Mouse (Mus musculus) heart, adult 11 months (tissue): Measurements from ENCODE around the gene Pax5.

ENCODE experiments used
- DNase-seq: peaks from one replicate; pipeline ENCODE4 v3.0.0; 2022

The Pax5 gene

DNA sequence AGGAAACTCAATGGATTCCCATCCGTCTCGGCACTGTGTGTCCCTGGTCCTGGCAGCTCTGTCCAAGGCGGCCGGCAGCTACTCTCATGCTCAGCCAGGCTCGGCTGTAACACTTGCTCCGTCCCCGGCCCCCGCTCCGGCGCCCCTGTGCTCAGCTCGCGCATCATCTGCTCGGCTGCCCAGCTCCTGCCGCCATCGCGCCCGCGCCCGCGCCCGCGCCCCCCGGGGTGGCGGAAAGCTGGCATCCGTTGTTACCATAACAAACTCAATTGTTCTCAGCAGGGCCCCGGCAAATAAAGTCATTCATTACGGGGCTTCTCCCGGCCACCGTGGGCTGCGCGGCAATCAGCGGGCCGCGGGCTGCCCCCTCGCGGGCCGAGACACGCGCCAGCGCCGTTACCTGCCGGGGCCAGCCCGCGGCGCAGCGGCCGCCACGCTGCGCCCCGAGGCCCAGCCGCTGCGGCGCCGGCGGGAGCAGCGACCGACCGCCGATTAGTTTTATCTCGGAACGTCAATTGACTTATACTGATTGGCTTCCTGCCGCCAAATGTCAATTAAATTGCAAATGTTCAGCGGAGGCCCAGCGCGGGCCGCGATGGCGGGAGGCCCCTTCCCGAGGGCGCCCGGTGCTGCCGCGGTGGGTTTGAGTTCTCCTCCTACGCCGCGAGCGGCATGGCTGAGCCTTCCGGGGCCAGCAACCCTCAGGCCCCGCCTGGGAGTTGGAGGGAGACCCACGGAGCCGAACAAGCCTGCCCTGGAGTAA is 46.1 kb downstream of the Pax5 start:
- DNase-seq: no peak

DNA sequence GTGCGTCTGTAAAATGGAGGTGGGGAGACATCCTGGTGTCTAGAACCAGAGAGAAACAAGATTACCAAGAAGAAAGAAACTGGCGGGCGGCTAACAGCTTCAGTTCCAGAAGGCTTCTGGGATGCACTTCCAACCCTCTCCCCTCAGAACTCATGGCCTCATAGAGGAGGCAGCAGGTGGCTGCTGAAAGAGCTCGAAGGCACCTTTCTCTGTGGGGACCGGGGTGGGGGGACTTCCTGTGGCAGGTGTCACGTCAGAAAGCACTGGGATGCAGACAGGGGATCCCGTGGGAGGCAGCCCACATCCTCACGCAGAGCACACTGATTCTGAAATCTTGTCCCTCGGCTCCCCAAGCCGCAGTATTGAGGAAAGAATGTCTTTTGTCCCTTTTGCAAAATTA is 46.8 kb downstream of the Pax5 start:
- no peak for DNase-seq

DNA sequence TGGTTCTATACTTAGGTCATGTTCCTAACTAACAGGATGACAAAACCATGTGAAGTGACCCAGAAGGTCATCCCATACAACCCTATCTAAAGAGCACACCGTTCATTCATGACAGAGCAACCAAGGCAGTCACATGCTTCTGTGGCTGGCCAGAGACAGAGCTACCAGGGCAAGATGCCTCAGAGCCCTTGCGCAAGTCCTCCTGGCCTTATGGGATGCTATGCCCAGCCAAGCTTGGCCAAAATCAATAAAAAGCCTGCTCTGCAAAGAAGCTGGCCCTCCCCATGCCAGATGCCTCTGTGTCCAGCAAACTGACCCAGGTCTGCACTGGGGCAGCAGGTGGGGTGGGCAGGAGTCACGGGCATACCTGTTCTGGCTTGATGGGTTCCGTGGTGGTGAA is 65.1 kb downstream of the Pax5 start:
- no peak for DNase-seq

DNA sequence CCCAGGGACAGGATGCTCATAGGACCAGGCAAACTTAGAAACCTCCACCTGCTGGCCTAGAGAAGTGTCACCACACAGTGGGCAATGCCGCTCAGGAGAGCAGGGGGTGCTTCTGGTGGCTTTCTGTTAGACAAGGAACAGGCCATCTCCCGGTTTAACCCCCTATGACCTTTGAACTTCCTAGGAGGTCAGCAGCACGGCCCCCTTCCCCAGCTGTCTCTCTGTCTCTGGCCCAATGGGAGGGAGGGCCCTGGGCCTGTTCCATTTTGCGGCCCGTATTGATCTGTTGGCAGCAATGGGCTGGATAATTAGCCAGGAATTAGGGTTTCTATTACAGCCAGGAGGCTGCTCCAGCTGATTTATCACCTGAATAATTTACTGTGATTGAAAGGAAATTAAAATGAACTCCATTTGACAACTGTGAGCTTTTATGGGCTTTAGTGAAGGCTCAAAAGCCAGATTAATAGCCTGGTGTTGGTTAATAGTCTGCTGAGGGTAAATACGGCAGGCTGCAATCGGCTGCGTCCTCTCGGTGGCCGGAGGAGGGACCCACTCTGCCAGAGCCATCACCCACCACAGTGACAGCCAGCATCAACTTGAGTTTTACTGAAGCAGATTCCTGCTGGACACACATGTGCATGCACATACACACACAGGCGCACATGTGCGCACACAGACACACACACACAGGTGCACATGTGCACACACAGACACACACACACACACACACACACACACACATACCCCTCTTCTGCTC is 68.3 kb downstream of the Pax5 start:
- DNase-seq: no peak

DNA sequence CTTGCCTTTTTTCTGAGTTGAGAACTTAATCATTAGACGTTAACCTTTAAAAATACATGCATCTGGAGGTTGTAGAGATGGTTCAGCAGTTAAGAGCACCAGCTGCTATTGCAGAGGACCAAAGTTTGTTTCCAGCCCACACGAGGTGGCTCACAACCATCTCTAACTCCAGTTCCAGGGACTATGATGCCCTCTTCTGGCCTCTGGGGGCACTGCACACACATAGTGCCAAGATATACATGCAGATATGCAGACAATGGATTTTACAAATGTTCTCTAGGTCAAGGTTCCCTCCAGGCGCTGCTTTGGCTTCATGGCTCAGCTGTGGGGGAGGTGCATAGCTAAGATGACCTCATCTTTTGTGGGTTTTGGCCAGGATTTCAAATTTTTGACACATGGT is 74.7 kb downstream of the Pax5 start:
- no peak for DNase-seq

DNA sequence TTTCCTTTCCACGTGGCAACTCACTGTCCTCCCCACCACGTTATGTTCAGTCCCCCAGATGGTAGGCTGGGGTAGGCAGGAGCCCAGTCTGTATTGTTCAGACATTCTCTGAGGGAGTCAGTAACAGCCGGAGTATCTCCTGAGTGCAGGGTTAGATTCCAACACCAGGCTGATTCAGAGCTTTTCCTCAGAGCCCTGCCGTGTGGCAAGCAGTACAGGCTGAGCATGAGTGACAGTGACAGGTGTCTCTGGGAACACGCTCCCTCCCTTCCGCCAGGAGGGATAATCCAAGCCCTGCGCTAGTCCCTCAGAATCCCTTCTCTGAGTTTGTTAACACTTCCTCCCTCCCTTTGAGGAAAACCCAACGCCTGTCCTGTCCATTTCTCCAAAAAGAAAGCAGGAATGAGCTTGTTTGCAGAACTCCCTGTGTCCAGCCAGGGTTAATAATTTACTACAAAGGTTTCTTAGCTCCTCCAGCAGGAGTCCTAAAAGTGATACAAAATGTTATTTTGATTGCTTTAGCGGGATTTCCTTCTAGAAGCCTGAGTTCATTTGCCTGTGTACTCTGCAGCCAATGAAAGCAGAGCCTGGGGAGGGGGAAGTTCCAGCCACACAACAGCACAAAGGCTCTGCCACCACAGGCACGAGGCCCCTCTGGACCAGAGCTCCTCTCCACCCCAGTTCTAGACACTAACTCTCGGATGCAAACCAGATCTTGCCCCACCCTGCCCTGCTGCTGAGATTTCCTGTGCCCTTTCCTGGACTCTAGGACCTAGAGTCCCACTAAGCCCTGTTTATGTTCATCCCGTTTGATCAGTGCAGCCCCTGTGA is 76.4 kb downstream of the Pax5 start:
- DNase-seq: no peak

DNA sequence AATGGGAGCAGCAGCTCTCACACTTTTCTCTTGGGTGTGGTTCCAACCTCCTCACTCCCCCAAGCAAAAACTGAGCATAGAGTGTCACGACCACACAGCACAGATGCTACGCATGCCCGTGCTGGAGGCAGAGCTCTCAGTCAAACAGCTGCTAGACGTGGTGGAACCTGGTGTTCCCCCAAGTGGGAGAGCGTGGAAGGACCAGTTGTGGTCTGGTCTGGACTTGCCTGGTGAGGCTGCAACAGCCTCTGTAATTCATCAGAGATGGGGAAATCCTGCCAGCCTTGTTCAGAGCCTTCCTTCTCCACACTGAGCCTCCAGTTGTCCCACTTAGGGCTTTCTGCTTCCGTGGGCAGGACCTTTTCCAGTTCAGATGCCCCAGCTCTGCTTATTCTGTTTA is 80.2 kb downstream of the Pax5 start:
- DNase-seq: no peak

DNA sequence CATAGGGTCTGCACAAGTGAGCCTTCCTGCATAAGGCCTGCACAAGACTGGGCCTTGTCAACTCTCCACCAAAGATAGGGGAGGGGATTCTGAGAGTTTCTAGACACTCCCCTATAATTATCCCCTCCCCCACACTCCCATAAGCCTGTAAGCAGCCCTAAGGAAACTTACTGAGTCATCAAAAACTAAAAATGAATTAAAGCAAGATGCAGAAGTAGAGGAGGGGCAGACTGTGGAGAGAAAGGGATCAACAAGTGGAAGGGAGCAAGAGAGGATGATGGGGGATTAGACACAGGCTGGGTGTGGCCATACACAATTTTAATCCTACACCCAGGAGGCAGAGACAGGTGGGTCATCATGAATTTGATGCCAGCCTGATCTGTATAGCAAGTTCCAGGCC is 82.4 kb downstream of the Pax5 start:
- DNase-seq: no peak

DNA sequence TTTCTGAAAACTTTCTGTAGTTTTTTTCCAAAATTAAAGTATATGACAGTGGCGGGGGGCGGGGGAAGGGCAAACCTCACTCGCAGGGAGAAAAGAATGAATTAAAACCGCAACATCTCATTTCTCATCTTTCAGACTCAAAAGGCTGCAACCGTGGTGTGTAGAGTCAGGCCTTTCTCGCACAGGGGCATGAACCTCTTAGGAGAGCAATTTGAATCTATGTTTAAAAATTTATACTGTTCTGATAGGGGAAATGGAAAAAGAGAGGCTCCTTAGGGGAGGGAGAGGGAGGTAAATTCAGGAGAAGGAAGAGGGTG is 85.2 kb downstream of the Pax5 start:
- DNase-seq: no peak

DNA sequence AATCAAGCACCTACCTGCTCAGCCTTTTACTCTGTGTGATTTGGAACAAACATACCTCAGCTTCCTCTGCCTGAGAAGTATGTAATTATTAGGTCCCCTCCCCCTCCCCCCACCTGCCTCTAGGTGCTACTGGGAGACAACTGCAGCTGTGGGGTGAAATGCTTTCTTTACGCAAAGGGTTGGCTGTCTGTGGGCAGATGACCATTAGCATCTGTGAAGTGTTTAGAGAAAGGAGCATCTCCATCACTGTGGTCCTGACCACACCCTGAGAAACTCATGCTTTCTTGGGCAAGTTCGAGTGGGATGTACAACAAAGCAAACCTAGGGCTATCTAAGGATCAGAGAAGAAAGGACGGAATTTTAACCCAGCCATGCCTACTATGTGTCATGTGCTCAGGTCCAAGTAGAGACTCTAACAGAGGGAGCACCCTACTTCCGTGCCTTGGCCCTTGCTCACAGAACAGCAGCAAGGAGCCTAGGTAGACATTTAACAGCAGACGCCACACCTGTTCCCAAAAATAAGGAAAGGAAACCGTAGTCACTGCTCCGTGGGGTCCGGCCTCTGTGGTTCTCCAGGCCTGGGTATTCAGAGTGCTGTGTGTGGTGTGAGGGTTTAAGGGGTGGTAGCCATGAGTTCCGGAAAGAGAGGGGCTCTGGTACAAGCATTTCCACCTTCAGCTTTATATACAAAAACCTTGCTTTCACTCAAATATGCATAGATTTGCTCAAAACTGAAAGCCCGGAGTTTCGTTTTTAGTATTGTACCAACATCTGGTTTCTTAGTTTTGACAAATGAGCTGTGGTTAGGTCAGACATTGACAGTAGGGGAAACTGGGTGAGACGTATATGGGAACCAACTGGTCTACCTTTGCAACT is 85.8 kb downstream of the Pax5 start:
- DNase-seq: no peak

DNA sequence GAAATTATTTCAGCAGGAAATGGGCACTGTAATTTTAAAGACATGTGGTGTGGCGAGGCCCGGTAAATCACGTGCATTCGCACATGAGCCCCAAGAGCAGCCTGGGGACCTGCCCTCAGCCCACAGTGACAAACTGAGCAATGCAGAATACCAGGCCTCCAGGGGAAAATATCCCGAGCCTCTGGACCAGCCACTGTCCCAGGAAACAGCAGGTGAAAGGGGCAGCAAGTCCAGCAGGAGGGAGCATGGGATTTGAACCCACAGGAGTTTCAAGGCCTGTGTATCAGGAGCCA is 86.9 kb downstream of the Pax5 start:
- DNase-seq: no peak

DNA sequence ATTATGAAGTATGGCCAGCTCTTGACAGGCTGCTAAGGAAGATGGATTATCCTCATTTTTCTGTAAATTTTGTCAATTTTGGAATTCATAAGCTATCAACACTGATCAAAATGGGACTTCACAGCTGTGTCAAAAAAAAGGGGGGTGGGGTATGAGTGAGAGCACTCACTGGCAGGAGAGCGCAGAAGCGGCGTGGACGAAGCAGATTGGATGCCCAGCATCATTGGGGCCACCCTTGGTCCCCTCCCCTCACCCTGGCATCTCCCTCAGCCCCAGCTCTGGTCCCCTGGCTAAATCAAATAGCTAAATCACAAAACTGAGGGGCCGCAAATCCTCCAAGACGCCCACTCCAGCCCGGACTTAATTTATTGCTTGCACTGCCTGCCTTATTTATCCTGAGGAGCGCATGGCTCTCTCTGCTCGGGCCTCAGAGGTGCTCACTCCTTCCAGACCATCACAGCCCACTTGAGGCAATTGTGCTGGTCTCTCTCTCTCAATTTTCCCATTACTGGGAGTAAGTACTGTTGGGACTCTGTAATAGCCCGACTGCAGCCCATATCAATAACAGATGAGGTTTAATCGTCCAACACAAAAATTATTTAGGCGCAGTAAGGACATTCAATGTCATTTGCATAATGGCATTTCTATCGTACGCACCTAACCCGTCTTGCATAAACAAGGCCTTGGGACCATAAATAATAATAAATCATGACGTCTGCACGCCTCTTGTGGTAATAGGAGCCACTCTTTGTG is 87.4 kb downstream of the Pax5 start:
- DNase-seq: no peak

DNA sequence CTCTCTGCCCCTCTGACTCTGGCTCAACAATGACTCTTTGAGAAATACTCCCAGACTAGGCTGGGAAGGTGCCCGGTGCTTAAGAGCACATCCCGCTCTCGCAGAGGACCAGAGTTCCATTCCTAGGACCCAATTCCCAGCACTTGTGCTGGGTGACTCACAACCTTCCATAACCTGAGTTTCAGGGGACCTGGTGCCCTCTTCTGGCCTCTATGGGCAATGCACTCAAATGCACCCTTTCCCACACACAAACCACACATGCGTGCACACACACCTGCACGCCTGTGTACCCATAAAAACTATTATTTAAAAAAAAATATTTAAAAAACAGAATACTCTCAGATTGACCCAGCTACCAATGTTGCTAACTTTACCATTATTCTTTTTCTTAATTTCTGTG is 90.0 kb downstream of the Pax5 start:
- no peak for DNase-seq

DNA sequence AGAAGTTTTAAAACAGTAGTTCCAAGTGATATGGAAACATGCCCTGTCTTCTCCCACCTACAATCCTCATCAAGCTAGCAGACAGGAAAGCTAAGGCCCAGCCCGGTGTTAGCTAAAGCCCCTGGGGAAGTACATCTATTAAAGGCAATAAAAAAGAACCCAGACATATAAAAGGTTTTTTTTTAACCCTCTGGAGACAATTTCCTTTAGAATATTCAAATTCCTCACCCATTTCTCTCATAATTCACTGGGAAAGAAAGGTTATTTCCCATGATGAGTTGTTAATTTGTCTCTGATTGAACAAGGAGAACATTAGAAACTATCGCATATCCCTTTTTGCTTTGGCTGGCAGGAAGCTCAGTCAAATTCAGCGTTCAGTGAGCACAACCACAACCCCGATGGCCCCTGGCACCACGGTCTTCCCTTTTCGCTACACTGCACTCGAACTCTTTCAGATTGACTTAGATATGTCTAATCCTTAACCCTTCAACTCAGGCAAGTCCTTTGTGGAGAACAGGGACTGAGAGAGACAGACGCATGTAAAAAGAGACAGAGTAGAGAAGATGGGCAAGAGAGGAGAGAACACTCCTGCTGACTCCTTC is 96.1 kb downstream of the Pax5 start:
- DNase-seq: no peak

DNA sequence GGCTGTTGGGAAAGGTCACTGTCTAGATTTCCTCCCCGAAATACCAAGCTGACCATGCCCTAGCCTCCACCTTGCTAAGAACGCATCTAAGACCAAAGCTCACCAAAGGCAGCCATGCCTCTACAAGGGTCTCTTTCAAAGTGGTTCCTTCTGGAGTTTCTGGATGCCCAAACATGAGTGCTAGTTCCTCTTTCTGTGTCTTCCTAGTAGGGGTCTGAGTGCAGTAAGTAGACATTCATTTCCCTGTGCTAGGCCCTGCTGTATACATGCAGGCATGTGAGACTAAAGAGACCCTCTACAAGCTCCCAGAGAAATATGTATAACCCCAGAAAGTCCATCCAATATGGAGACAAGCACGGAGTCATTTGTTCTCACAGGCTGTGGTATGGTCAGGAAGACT is 97.9 kb downstream of the Pax5 start:
- DNase-seq: no peak

DNA sequence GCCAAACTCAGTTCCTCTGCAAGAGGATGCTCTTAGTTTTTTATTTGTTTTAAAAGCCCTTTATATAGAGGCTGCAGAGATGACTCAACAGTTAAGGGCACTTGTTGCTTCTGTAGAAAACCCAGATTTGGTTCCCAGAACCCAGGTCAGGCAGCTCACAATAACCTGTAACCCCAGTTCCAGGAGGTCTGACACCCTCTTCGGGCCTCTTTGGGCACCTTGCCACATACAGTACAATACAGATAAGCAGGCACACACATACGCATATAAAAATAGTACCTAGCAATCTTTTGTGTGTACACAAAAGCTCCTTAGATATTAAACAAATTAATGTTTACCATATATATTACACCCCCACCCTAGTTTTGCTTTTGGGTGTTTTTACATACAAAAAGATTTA is 104.8 kb downstream of the Pax5 start:
- DNase-seq: no peak

DNA sequence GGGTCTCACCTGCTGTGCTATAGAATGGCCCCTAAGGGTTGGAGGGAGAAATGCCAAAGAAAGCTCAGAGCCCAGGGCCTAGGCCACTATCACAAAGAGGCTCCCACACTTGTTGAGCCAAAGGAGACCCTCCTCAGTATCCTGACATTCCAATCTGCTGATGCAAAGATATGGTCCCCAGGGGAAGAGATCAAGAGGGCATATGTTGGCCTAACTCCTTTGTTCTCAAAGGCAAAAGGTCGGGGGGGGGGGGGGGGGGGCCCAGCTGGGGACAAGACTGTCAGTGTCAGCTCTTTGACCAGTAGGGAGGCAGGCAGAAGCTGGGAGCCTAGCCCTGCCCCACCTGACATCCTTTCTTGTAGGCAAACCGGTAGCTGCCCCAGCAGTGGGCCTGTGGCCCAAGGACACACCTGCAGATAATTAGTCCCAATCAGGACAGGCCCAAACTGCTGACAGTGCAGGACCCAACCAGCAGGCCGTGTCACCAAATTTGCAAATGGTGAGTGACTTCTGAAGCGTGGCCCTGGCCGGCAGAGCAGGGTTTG is 108.0 kb downstream of the Pax5 start:
- DNase-seq: no peak

DNA sequence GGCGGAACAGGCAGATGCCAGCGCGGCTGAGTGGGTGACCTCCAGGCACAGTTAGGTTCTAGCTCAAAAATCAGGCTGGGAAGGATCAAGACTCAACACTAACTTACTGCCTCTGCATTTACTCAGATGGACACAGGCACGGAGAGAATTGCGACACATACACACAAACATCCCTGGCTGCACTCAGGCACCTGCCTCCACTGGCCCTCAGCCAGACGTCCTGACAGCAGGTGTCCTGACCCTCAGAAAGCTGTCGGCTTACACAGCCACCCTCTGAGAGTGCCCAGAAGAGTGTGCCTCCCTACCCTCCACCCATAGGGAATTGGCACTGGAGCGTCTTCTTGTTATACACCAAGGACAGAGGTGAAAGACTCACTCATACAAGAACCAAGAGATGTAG is 108.9 kb downstream of the Pax5 start:
- DNase-seq: no peak

DNA sequence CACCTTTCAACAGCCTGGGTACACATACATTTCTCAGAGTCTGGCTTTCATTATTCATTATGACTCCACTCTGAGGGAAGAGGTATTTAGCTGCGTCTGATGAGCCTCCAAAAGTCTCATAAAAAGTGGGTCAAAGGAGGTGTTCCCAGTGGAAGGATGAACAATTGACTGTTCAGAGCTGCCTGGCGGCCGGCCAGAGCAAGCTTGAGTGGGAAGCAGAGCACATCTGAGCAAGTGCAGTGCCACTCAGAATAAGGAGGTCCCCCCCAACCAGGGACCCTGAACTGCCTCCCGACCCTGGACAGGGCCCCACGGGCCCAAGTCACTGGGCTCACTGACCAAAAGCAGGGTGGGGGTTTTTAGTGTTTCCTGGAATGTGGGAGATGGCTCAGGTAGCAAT is 109.4 kb downstream of the Pax5 start:
- DNase-seq: no peak

DNA sequence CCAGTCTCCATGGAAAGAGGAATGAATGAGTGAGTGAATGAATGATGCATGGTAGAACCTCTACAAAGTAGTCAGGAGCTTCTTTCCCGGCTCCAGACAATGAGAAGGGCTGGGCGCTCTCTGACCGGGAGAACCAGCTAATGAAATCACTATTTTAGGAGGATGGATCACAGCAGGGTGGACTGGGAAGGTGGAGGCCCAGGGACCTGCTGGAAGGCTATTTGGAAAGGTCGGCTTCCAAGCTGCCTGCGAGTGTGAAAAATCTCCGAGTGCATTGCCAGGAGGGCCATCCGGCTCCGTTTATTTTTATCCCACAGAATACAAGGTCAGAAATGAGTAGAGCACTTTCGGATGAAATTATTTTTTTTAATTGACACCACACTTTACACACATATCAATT is 112.3 kb downstream of the Pax5 start:
- no peak for DNase-seq

DNA sequence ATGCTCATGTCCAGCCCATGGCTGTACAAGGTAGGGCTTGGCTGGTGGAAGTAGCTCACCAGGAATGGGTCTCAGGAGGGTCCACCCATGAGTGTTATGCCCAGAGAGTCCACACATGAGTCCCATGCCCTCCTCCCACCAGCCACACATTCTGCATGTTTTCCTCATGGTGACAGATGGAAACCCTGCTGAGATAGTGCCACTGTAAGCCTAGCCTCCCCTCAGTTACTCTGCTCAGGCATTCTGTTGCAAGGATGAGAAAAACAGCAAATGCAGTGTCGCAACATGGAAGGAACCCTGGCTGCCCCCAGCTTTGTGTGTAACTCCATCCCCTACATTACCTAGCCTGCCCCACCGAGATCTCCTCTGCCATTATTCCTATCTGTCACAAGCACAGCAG is 117.2 kb downstream of the Pax5 start:
- no peak for DNase-seq

DNA sequence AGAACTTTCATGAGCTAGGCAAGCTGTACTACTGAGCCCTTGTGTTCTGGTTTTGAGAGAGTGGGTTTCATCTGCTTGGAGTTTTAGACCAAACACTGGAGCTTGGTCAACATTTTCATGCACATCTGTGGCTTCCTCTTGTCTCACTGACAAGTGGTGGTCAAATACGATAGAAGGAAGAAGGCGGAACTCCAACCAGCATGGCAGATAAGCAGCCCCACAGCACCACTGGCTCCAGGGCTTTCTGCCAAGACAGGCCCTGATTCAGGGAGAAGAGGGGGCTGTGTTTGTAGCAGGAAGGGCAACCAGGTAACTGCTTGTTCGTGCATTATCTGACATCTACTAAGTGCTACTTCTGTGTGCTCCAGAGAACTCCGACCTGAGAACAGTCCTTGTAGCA is 127.6 kb downstream of the Pax5 start:
- no peak for DNase-seq
